27 mouse cellular contexts compared by ENCODE assay signal in the genomic region with DNA sequence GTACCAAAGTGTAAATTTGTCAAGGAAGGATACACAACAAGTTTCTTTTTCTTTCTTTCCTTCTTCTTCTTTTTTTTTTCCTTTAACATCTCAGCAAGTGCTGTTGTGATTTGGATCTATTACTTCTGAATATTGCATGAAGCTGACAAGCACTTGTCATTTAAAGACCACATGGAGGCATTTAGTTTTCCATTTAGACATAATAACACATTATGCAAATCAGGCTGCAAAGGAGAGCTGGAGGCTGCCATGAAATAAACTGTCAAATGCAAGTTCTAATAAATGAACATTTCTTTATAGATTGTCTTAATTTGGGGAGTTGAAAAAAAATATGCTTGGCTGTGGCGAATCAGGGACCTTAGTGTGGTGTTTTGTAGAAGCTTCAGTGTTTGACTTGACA.
"Had no signal": no experiment of that assay in that cellular context is flagged by ENCODE, and none has a peak within 500 bp of the region (broad histone marks: within the 10 kb centered on the region; RNA-seq: fewer than 3 reads in every experiment).

No protein-coding gene starts in this region.

- H3K27ac ChIP-seq: embryonic facial prominence, embryonic 10.5 days; embryonic facial prominence, embryonic 12.5 days; embryonic facial prominence, embryonic 13.5 days; embryonic facial prominence, embryonic 15.5 days; forebrain, embryonic 10.5 days; forebrain, embryonic 12.5 days; forebrain, embryonic 13.5 days; gastrocnemius, adult 2 months; heart, adult 2 months; heart, embryonic 10.5 days had no signal

- H3K27me3 ChIP-seq: embryonic facial prominence, embryonic 12.5 days; embryonic facial prominence, embryonic 13.5 days; embryonic facial prominence, embryonic 15.5 days; forebrain, embryonic 12.5 days; forebrain, embryonic 13.5 days had no signal

- H3K9me3 ChIP-seq: embryonic facial prominence, embryonic 10.5 days; embryonic facial prominence, embryonic 12.5 days; embryonic facial prominence, embryonic 13.5 days; embryonic facial prominence, embryonic 15.5 days; forebrain, embryonic 10.5 days; forebrain, embryonic 13.5 days; heart, embryonic 10.5 days had no signal

- DNase-seq: cerebellum, adult 8-10 months; cerebellum, adult 9-10 months; cerebellum, adult 9-11 months; cerebellum, postnatal 10 days; cerebellum, postnatal 14 days; cerebellum, postnatal 25 days; cerebellum, postnatal 36 days; embryo, embryonic 11 days; forebrain, postnatal 0 days; gastrocnemius, adult 2 months; gastrocnemius, postnatal 10 days; gastrocnemius, postnatal 14 days; gastrocnemius, postnatal 25 days; gastrocnemius, postnatal 36 days; heart, adult 11 months; heart, adult 18-20 months; heart, adult 2 months had no signal

- H3K9ac ChIP-seq: embryonic facial prominence, embryonic 12.5 days; embryonic facial prominence, embryonic 13.5 days; embryonic facial prominence, embryonic 15.5 days; forebrain, embryonic 12.5 days; forebrain, embryonic 13.5 days; forebrain, postnatal 0 days had no signal

- ATAC-seq: forebrain, embryonic 13.5 days; forebrain, embryonic 16.5 days; forebrain, postnatal 0 days had no signal

- H3K36me3 ChIP-seq: embryonic facial prominence, embryonic 10.5 days; embryonic facial prominence, embryonic 12.5 days; embryonic facial prominence, embryonic 13.5 days; embryonic facial prominence, embryonic 15.5 days; forebrain, embryonic 10.5 days; forebrain, embryonic 12.5 days; heart, embryonic 10.5 days had no signal

- H3K4me1 ChIP-seq: embryonic facial prominence, embryonic 10.5 days; embryonic facial prominence, embryonic 12.5 days; embryonic facial prominence, embryonic 13.5 days; embryonic facial prominence, embryonic 15.5 days; forebrain, embryonic 10.5 days; forebrain, embryonic 12.5 days; forebrain, embryonic 13.5 days; heart, embryonic 10.5 days had no signal

- H3K4me2 ChIP-seq: embryonic facial prominence, embryonic 12.5 days; embryonic facial prominence, embryonic 13.5 days; embryonic facial prominence, embryonic 15.5 days; forebrain, embryonic 12.5 days; forebrain, embryonic 13.5 days had no signal

- H3K4me3 ChIP-seq: embryonic facial prominence, embryonic 10.5 days; embryonic facial prominence, embryonic 12.5 days; embryonic facial prominence, embryonic 13.5 days; embryonic facial prominence, embryonic 15.5 days; erythroblast, embryonic 14.5 days; forebrain, embryonic 10.5 days; forebrain, embryonic 12.5 days; forebrain, embryonic 13.5 days; gastrocnemius, adult 2 months; heart, adult 2 months; heart, embryonic 10.5 days had no signal
